Mouse (Mus musculus): ENCODE data around the gene Fignl2. TPM values are rescaled to one million over a fixed set of nuclear protein-coding genes. Genes with fewer than 3 reads are reported as not detected.
A peak's percentile ranks its signal among the peaks of the same experiment; 100 is the strongest.

The Fignl2 gene
- total and polyA plus RNA-seq, 3 experiments, result not detected

- H3K9me3 ChIP-seq (replicated peaks; ENCODE audit: insufficient read depth, low read length), result no peaks in the 10 kb centered on the region
- H3K4me3 ChIP-seq (ENCODE audit: control insufficient read depth in 1 of 2, insufficient read depth in 1 of 2, low read depth in 2 of 2, low read length in 2 of 2), result no peak overlapping the region
- H3K27ac ChIP-seq (ENCODE audit: control insufficient read depth, low read depth, low read length), result no peak overlapping the region
- no peak overlapping the region for H3K9ac ChIP-seq (ENCODE audit: control insufficient read depth, low read depth, low read length, poor library complexity, severe bottlenecking)
- TF ChIP-seq ZKSCAN1 (IDR thresholded peaks at IDR 0.05; ENCODE audit: low read depth, low read length), result no peak
- no peak for TF ChIP-seq USF2 (IDR thresholded peaks at IDR 0.05; ENCODE audit: borderline replicate concordance in 1 of 2, insufficient read depth in 1 of 2, low read depth in 1 of 2, low read length in 2 of 2)
- TF ChIP-seq JUND (IDR thresholded peaks at IDR 0.05; ENCODE audit: low read depth, low read length), result no peak
- TF ChIP-seq TCF12 (IDR thresholded peaks at IDR 0.05; ENCODE audit: low read depth, low read length), result no peak
- TF ChIP-seq ZC3H11A (IDR thresholded peaks at IDR 0.05; ENCODE audit: low read depth, low read length), result no peak
- no peak for TF ChIP-seq KAT2A (conservative IDR thresholded peaks at IDR 0.05; ENCODE audit: low read depth, low read length)
- TF ChIP-seq SMC3 (IDR thresholded peaks at IDR 0.05; ENCODE audit: low read depth, low read length), result no peak
- no peak for TF ChIP-seq CHD2 (IDR thresholded peaks at IDR 0.05; ENCODE audit: low read length)
- no peak for TF ChIP-seq HCFC1 (IDR thresholded peaks at IDR 0.05; ENCODE audit: low read depth, low read length)
- TF ChIP-seq MEF2A (IDR thresholded peaks at IDR 0.05; ENCODE audit: extremely low read depth, insufficient replicate concordance, low read depth, low read length, poor library complexity, severe bottlenecking), result no peak
- TF ChIP-seq TBP (IDR thresholded peaks at IDR 0.05; ENCODE audit: low read depth, low read length), result no peak
- no peak for TF ChIP-seq MAFK (IDR thresholded peaks at IDR 0.05; ENCODE audit: borderline replicate concordance, low read depth, low read length)
- TF ChIP-seq POLR2AphosphoS5 (IDR thresholded peaks at IDR 0.05; ENCODE audit: borderline replicate concordance, low read depth, low read length), result no peak
- no peak for TF ChIP-seq ZNF384 (IDR thresholded peaks at IDR 0.05; ENCODE audit: low read depth, low read length)
- TF ChIP-seq E2F4 (IDR thresholded peaks at IDR 0.05; ENCODE audit: borderline replicate concordance, low read depth, low read length), result no peak
- TF ChIP-seq POLR2AphosphoS2 (IDR thresholded peaks at IDR 0.05; ENCODE audit: low read length), result no peak
- no peak for TF ChIP-seq TAL1 (IDR thresholded peaks at IDR 0.05; ENCODE audit: low read length)
- TF ChIP-seq RAD21 (IDR thresholded peaks at IDR 0.05; ENCODE audit: low read depth, low read length), result no peak
- H3K36me3 ChIP-seq (ENCODE audit: control insufficient read depth in 1 of 2, insufficient read depth in 2 of 2, low read length in 2 of 2), result no peaks in the 10 kb centered on the region
- H3K4me1 ChIP-seq (ENCODE audit: control insufficient read depth in 1 of 2, insufficient read depth in 2 of 2, low read length in 2 of 2), result no peaks in the 10 kb centered on the region
- peaks cover 4 to 7% of the 10 kb centered on the region in 2 experiments for H3K27me3 ChIP-seq (ENCODE audit: control insufficient read depth in 1 of 2, insufficient read depth in 2 of 2, low read length in 2 of 2)
- DNase-seq (ENCODE audit: low read depth, low spot score), result no peak
- H3K79me2 ChIP-seq (ENCODE audit: control insufficient read depth, insufficient read depth, low read length, poor library complexity), result no peaks in the 10 kb centered on the region
Observed at GRCm38 (mm10) chr15:101123202-101123601, 44.8 kb upstream of the Fignl2 start.

DNA sequence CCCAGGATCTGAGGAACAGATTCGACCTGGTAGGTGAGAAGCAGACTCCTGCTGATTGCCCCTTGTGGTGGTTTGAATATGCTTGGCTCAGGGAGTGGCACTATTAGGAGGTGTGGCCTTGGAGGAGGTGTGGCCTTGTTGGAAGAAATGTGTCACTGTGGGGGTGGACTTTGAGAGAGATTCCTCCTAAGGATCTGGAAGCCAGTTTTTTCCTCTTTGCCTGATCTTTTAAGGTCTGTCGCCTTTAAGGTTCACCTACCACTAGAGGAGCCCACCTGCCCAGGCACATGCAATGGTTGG, 43.9 kb upstream of the Fignl2 start:
- Histone ChIP-seq H3K27ac (ENCODE audit: control insufficient read depth, low read depth, low read length) (no peak overlapping the region), H3K4me3 (ENCODE audit: control insufficient read depth in 1 of 2, insufficient read depth in 1 of 2, low read depth in 2 of 2, low read length in 2 of 2) (no peak overlapping the region), H3K79me2 (ENCODE audit: control insufficient read depth, insufficient read depth, low read length, poor library complexity) (no peaks in the 10 kb centered on the region), H3K4me1 (ENCODE audit: control insufficient read depth in 1 of 2, insufficient read depth in 2 of 2, low read length in 2 of 2) (no peaks in the 10 kb centered on the region), H3K9me3 (replicated peaks; ENCODE audit: insufficient read depth, low read length) (no peaks in the 10 kb centered on the region), H3K36me3 (ENCODE audit: control insufficient read depth in 1 of 2, insufficient read depth in 2 of 2, low read length in 2 of 2) (no peaks in the 10 kb centered on the region), H3K9ac (ENCODE audit: control insufficient read depth, low read depth, low read length, poor library complexity, severe bottlenecking) (no peak overlapping the region), H3K27me3 (ENCODE audit: control insufficient read depth in 1 of 2, insufficient read depth in 2 of 2, low read length in 2 of 2) (peaks cover 4 to 7% of the 10 kb centered on the region in 2 experiments)
- no peak for TF ChIP-seq HCFC1 (IDR thresholded peaks at IDR 0.05; ENCODE audit: low read depth, low read length)
- no peak for TF ChIP-seq NELFE (IDR thresholded peaks at IDR 0.05; ENCODE audit: low read depth, low read length)
- TF ChIP-seq MYB (IDR thresholded peaks at IDR 0.05; ENCODE audit: low read depth, low read length), result no peak
- TF ChIP-seq TCF12 (IDR thresholded peaks at IDR 0.05; ENCODE audit: low read depth, low read length), result no peak
- no peak for TF ChIP-seq SIN3A (IDR thresholded peaks at IDR 0.05; ENCODE audit: low read length)
- TF ChIP-seq POLR2AphosphoS5 (IDR thresholded peaks at IDR 0.05; ENCODE audit: borderline replicate concordance, low read depth, low read length), result no peak
- no peak for TF ChIP-seq RCOR1 (IDR thresholded peaks at IDR 0.05; ENCODE audit: low read depth, low read length)
- no peak for TF ChIP-seq POLR2A (IDR thresholded peaks at IDR 0.05; ENCODE audit: control insufficient read depth in 1 of 2, insufficient read depth in 1 of 2, low read depth in 1 of 2, low read length in 2 of 2, poor library complexity in 1 of 2)
- no peak for TF ChIP-seq SMC3 (IDR thresholded peaks at IDR 0.05; ENCODE audit: low read depth, low read length)
- no peak for TF ChIP-seq TBP (IDR thresholded peaks at IDR 0.05; ENCODE audit: low read depth, low read length)
- DNase-seq (ENCODE audit: low read depth, low spot score), result peak; percentile 44

All from MEL (cell line).